Mouse (Mus musculus) monocyte, adult 2 months (primary cell): ENCODE measurements around the gene Tpbgl.

Experiments
- DNase-seq, 2 experiments: peaks; one replicate each; pipeline ENCODE4 v3.0.0; 2022; ENCODE audit warnings: low spot score in 2 of 2, low read depth in 1 of 2

Tpbgl gene

GRCm38 (mm10) chr7:99626376-99627270 lies at the start of gene Tpbgl:
Gene Tpbgl (minus strand): TSS chr7:99627103.
- DNase-seq, result no peak

- DNase-seq, result no peak
Measured at GRCm38 (mm10) chr7:99674890-99675289, 48.0 kb upstream of the Tpbgl start.

- no peak for DNase-seq
Measured at GRCm38 (mm10) chr7:99674209-99674608, 47.3 kb upstream of the Tpbgl start.

GRCm38 (mm10) chr7:99673188-99673587 lies 46.3 kb upstream of the Tpbgl start:
- no peak for DNase-seq

- no peak for DNase-seq
Measured at GRCm38 (mm10) chr7:99671544-99672435, 44.9 kb upstream of the Tpbgl start.

- DNase-seq, result no peak
Measured at GRCm38 (mm10) chr7:99670915-99671314, 44.0 kb upstream of the Tpbgl start.

GRCm38 (mm10) chr7:99668802-99669201 lies 41.9 kb upstream of the Tpbgl start:
- no peak for DNase-seq

- DNase-seq, result no peak
Measured at GRCm38 (mm10) chr7:99667096-99667495, 40.2 kb upstream of the Tpbgl start.

- no peak for DNase-seq
Measured at GRCm38 (mm10) chr7:99665731-99666452, 39.0 kb upstream of the Tpbgl start.

- no peak for DNase-seq
Measured at GRCm38 (mm10) chr7:99664571-99665485, 37.9 kb upstream of the Tpbgl start.

GRCm38 (mm10) chr7:99663507-99664220 lies 36.8 kb upstream of the Tpbgl start:
- DNase-seq, result no peak

- DNase-seq, result no peak
Measured at GRCm38 (mm10) chr7:99662311-99662710, 35.4 kb upstream of the Tpbgl start.

GRCm38 (mm10) chr7:99661571-99662230 lies 34.8 kb upstream of the Tpbgl start:
- DNase-seq, result no peak

GRCm38 (mm10) chr7:99661071-99661470 lies 34.2 kb upstream of the Tpbgl start:
- no peak for DNase-seq

- DNase-seq, result peak; percentile 19 to 53
Measured at GRCm38 (mm10) chr7:99659379-99660029, 32.6 kb upstream of the Tpbgl start.

GRCm38 (mm10) chr7:99654244-99654643 lies 27.3 kb upstream of the Tpbgl start:
- no peak for DNase-seq

- DNase-seq, result no peak
Measured at GRCm38 (mm10) chr7:99649585-99649984, 22.7 kb upstream of the Tpbgl start.

- DNase-seq, result no peak
Measured at GRCm38 (mm10) chr7:99648623-99649022, 21.7 kb upstream of the Tpbgl start.
